Mouse (Mus musculus) heart, embryonic 13.5 days (tissue): Measurements from ENCODE around the gene Adcyap1r1. TPM values are rescaled to one million over a fixed set of nuclear protein-coding genes. Genes with fewer than 3 reads are reported as not detected.

Experiments
- ATAC-seq: fragments of 200-750 bp; cut with Nextera tagmentation; 2 replicates; pipeline ENCODE4 v1.8.0; 2017; ENCODE audit warnings: moderate TSS enrichment; ENCODE audit not compliant: insufficient number of reproducible peaks, low FRiP score, low TSS enrichment; ENCODE audit errors: extremely low read depth
- H3K27ac ChIP-seq: fragments of 300-500 bp; sonication (generic); replicated peaks from 2 replicates; pipeline ENCODE4 v1.5.1; 2015; ENCODE audit warnings: moderate library complexity, mild to moderate bottlenecking, inconsistent platforms
- H3K27me3 ChIP-seq: fragments of 300-500 bp; sonication (generic); replicated peaks from 2 replicates; pipeline ENCODE4 v1.6.1; 2015; ENCODE audit warnings: mild to moderate bottlenecking, inconsistent platforms
- H3K36me3 ChIP-seq: fragments of 300-500 bp; sonication (generic); 2 replicates; pipeline ENCODE4 v1.6.1; 2015; ENCODE audit warnings: mild to moderate bottlenecking, inconsistent platforms
- H3K4me1 ChIP-seq: fragments of 300-500 bp; sonication (generic); 2 replicates; pipeline ENCODE4 v1.6.1; 2015; ENCODE audit warnings: inconsistent platforms
- H3K4me2 ChIP-seq: fragments of 300-500 bp; sonication (generic); 2 replicates; pipeline ENCODE4 v1.6.1; 2015; ENCODE audit warnings: inconsistent platforms, mild to moderate bottlenecking, moderate library complexity
- H3K4me3 ChIP-seq: fragments of 300-500 bp; sonication (generic); 2 replicates; pipeline ENCODE4 v1.5.1; 2015; ENCODE audit warnings: moderate library complexity, mild to moderate bottlenecking, inconsistent platforms
- H3K9ac ChIP-seq: fragments of 300-500 bp; sonication (generic); 2 replicates; pipeline ENCODE4 v1.6.1; 2015; ENCODE audit warnings: inconsistent platforms, mild to moderate bottlenecking, moderate library complexity
- H3K9me3 ChIP-seq: fragments of 300-500 bp; sonication (generic); 2 replicates; pipeline ENCODE4 v1.6.1; 2016; ENCODE audit warnings: inconsistent platforms
- WGBS: fragments of 180-500 bp; shearing (Covaris S2); methylation state at CpG from one replicate; pipeline ENCODE4 v1.1.7; 2015; ENCODE audit warnings: mixed read lengths; 5-methylcytosine and 5-hydroxymethylcytosine counted together
- polyA plus RNA-seq: library from polyadenylated mRNA; unstranded; fragments of >200 nt; fragmentation: Nextera tagmentation; extraction: Ambion mirVana; gene quantifications from 2 replicates; pipeline ENCODE4 v1.2.1, GENCODE M21; 2015

The Adcyap1r1 gene
- polyA plus RNA-seq, 1 experiment from 2014 or later, result 3.6 TPM

DNA sequence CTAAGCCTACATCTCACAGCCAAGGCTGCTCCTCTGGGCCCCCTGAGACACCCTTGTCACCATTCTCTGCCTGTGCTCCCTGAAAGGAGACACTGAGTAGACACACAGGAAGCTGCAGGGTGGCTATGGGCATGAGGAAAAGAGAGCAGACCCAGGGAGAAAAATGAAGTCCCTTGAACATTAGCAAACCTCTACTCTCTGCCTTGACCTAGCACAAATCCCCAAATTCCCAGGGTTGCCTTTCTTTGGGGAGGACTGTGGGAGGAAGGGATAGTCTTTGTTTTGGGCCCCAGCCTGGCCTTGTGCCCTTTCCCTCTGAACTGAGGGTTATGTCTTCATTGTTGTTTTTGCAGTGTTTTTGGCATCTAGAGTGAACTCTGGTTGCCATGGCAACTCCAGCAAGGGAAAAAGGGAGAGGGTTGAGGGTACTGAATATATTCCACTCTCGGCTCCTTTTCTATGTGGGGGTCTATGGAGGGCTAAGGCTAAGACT is 30.9 kb upstream of the Adcyap1r1 start:
- H3K4me1 ChIP-seq, result no peaks in the 10 kb centered on the region
- ATAC-seq, result no peak
- no peaks in the 10 kb centered on the region for H3K36me3 ChIP-seq

DNA sequence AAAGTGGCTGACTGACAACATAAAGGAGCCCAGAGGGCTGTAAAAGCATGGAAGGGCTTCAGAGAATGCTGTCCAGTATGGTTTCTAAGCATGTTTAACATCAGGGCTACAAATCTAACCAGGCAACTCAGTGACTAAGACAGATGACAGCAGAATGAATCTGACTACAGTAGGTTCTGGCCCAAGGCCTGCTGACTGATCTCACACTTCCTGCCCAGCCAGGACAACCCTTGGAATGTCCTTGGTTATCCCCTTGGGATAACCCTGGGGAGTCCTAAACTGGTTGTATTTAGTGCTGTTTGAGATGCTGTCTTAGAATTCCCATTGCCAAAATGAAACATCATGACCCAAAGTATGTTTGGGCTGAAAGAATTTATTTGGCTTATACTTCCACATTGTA is 19.7 kb upstream of the Adcyap1r1 start:
- Histone ChIP-seq H3K36me3 (no peaks in the 10 kb centered on the region), H3K4me3 (no peak overlapping the region), H3K9me3 (no peaks in the 10 kb centered on the region), H3K27me3 (peaks cover 11% of the 10 kb centered on the region; the same call in 1 of the 2 replicates), H3K4me2 (no peak overlapping the region), H3K27ac (no peak overlapping the region), H3K4me1 (peaks cover 8% of the 10 kb centered on the region), H3K9ac (no peak overlapping the region)
- no peak for ATAC-seq

More for the DNA sequence above, 30.9 kb upstream of the Adcyap1r1 start:
- Histone ChIP-seq H3K9me3 (no peaks in the 10 kb centered on the region), H3K9ac (no peak overlapping the region), H3K27me3 (peaks cover 24% of the 10 kb centered on the region), H3K27ac (no peak overlapping the region), H3K4me3 (no peak overlapping the region), H3K4me2 (no peak overlapping the region)
- 59% methylated on average over 1 of the region's 1 CpGs for WGBS

DNA sequence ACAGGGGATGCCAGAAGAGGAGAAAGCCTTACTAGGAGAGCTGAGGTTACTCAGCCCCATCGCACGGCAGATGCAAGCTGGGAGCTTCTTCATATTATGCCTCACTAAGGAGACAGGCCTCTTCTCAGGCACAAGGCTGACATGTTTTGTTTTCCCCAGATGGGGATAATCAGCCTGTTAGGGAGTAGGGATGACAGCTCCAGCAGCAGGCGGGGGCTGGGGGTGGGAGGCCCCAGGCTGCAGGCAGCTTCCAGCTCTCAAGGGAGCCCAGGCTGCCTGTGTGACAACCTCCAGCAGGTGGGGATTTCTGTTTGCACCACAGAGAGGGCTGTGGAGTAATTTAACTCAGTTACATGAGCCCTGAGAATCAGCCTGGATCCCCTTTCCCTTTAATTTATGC is 17.4 kb upstream of the Adcyap1r1 start:
- Histone ChIP-seq H3K27me3 (peaks cover 22% of the 10 kb centered on the region; the same call in 1 of the 2 replicates), H3K9ac (no peak overlapping the region), H3K4me1 (peaks cover 8% of the 10 kb centered on the region), H3K36me3 (no peaks in the 10 kb centered on the region), H3K4me2 (no peak overlapping the region), H3K4me3 (no peak overlapping the region), H3K9me3 (no peaks in the 10 kb centered on the region), H3K27ac (no peak overlapping the region; the same call in 1 of the 2 replicates)
- 21% methylated on average over 3 of the region's 3 CpGs for WGBS
- no peak for ATAC-seq

DNA sequence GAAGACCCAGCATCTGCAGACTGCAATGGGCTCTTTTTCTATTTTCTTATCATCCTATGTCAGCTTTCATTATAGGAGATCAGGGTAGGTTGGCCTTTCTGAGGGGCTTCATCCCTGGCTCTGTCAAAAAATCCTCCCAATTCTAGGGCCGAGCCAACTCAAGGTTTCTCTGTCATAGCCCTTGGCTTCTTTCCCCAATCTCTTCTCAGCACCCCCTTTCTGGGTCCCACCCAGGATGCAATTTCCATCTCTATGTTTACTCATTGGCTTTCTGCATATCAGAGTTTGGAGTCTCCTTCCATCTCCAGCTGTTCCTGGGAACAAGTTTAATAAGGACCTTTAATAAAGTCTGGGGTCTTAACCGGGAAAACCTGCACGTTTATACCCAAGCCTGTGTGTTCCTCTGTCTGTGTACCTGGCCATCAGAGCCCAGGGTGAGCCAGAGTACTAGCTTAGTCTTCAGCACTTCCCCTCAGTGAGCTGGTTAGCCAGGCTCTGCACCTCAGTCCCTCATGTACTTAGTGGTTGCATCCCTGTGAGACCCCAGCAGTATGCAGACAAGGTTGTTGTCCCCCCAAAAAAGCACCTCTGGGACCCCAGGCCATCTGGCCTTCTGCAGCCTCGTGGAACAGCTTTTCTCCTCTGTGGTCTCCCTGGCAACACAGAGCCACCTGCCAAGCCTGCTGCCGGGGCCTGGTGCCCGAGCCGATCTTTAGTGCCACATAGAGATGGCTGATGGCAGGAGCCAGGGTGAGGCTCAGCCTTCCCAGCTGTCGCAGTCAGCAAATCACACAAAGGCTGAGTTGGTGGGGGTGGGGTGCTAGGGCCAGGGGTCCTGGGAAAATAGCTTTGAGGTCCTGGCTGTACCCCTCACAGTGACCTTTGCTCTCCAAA is 16.3 kb upstream of the Adcyap1r1 start:
- peaks cover 32% of the 10 kb centered on the region; the same call in 1 of the 2 replicates for H3K27me3 ChIP-seq
- no peak overlapping the region for H3K27ac ChIP-seq
- H3K9me3 ChIP-seq, result no peaks in the 10 kb centered on the region
- no peaks in the 10 kb centered on the region for H3K36me3 ChIP-seq
- no peak overlapping the region for H3K9ac ChIP-seq
- no peak overlapping the region for H3K4me2 ChIP-seq
- H3K4me3 ChIP-seq, result no peak overlapping the region
- 61% methylated on average over 8 of the region's 8 CpGs for WGBS
- no peak for ATAC-seq
- peaks cover 8% of the 10 kb centered on the region for H3K4me1 ChIP-seq

DNA sequence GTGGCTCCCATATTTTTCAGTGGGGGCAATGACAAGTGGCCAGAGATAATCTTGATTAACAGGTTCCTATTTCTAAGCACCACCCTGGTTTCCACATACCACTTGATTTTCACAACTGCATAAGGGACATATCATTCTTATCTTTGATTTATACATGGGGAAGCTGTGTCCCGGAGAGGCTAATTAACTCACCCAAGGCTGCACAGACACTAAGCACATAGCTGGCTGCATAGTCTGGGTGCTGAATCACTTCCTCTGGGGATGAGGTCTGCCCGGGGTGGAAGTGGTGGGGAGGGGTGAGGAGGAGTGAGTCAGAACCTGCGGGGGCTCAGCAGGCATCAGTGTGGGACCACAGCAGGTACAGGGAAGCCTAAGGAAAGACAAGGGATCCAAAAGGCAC is 13.9 kb upstream of the Adcyap1r1 start:
- Histone ChIP-seq H3K9ac (no peak overlapping the region), H3K4me1 (peaks cover 8% of the 10 kb centered on the region), H3K4me2 (no peak overlapping the region), H3K36me3 (no peaks in the 10 kb centered on the region), H3K27me3 (peaks cover 47% of the 10 kb centered on the region; the same call in 1 of the 2 replicates), H3K27ac (no peak overlapping the region), H3K4me3 (no peak overlapping the region), H3K9me3 (no peaks in the 10 kb centered on the region)
- no peak for ATAC-seq
- WGBS, result 17% methylated on average over 3 of the region's 3 CpGs

DNA sequence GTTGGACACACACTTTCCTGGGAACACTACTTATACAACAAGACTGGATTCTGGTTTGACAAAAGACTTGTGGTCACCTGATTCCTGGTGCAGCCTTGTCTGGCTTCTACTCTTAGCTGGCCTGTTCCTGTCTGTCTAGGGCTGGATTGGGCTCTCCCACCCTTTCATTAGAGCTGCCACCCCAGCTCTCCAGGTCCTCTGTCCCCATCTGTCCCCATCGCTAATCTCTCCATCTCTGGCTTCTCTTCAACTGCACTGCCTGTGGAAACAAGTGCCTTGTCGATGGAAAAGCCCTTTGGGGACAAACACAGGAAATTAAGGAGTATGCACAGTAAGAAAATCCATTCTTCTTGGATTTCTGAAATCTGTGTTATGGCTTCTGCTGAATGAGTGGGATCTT is 12.9 kb upstream of the Adcyap1r1 start:
- no peak overlapping the region for H3K27ac ChIP-seq
- peaks cover 8% of the 10 kb centered on the region for H3K4me1 ChIP-seq
- H3K9ac ChIP-seq, result no peak overlapping the region
- H3K27me3 ChIP-seq, result peaks cover 55% of the 10 kb centered on the region; the same call in 1 of the 2 replicates
- WGBS, result 65% methylated on average over 2 of the region's 2 CpGs
- H3K9me3 ChIP-seq, result no peaks in the 10 kb centered on the region
- no peaks in the 10 kb centered on the region for H3K36me3 ChIP-seq
- no peak overlapping the region for H3K4me3 ChIP-seq
- H3K4me2 ChIP-seq, result no peak overlapping the region
- no peak for ATAC-seq

DNA sequence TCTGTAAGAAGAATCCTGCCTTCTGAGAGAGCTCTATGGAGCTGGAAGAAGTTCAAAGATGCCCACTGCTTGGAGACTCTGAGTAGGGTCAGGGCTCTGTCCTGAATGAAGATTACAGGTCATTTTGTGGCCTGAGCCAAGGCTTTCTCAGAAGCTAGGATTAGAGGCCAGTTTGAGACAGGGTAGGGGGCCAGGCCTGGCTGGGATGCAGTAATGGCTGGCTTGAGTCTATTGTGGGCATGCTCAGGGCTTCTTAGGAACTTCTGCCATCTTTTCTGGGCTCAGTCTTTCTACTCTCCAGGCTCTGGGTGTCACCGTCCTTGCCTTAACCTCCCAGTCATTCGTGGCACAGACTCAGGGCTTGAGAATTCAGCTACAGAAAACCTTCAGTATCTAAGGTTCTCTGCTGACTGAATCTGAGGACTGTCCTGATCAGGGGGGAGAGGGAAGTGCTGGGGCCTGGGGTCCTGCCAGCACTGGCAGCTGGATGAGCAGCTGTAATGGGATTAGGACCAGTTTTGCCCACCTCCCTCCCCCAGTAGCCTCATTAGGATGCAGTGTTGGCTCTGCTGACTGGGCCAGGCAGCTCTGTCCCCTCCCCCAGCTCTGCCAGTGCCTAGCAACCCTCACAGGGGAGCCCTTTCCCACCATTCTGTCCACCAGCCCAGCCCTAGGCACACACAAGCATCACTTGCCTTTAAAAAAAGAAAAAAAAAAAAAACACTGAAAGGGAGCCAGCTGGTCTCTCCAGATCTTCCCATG is 7.7 kb upstream of the Adcyap1r1 start:
- Histone ChIP-seq H3K9me3 (no peaks in the 10 kb centered on the region), H3K36me3 (no peaks in the 10 kb centered on the region), H3K4me1 (no peaks in the 10 kb centered on the region), H3K4me3 (no peak overlapping the region), H3K27ac (no peak overlapping the region), H3K9ac (no peak overlapping the region), H3K27me3 (peaks cover 74% of the 10 kb centered on the region), H3K4me2 (no peak overlapping the region)
- no peak for ATAC-seq
- WGBS, result 15% methylated on average over 2 of the region's 2 CpGs

DNA sequence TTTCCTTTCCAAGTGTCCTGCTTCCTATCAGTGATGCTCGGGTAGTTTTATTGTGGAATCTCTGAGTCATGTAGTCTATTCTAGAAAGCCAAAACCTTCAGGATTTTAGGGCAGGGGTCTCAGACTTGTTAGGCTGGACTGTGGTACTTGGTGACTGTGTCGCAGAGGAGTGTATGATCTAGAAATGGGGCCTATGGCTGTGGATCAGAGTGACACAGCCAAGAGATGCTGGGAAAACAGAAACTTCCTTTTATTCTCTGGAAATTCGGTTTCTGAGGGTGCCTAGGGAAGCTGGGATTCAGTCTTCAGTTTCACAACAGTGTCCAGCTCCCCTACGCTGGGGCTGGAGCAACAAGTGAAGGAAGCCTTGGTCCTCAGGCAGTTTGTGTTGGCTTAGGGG is 7.1 kb upstream of the Adcyap1r1 start:
- peaks cover 74% of the 10 kb centered on the region for H3K27me3 ChIP-seq
- no peaks in the 10 kb centered on the region for H3K9me3 ChIP-seq
- H3K9ac ChIP-seq, result no peak overlapping the region
- H3K4me3 ChIP-seq, result no peak overlapping the region
- no peak overlapping the region for H3K4me2 ChIP-seq
- no peaks in the 10 kb centered on the region for H3K4me1 ChIP-seq
- no peak overlapping the region for H3K27ac ChIP-seq
- no peak for ATAC-seq
- WGBS, result 46% methylated on average over 4 of the region's 4 CpGs
- no peaks in the 10 kb centered on the region for H3K36me3 ChIP-seq

DNA sequence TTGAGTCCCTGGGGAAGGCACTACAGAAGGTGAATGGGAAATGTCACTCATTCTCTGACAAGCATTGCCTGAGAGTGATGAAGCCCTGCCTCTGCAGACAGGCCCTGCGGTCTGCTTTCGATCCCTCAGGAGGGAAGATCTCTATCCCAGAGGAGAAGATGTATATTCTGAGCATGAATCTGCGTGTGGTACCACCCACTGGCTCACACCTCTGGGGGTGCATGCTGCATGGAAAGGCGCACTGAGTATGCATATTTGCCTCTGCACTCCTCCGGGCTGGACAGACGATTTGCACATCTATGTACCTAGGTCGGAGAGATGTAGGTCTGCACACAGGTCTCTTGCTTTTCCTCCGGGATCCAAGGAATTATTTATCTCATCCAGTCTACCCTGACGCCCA is 3.6 kb upstream of the Adcyap1r1 start:
- Histone ChIP-seq H3K9me3 (no peaks in the 10 kb centered on the region), H3K9ac (no peak overlapping the region), H3K4me2 (no peak overlapping the region), H3K4me3 (no peak overlapping the region), H3K4me1 (peaks cover 18% of the 10 kb centered on the region), H3K36me3 (no peaks in the 10 kb centered on the region), H3K27ac (no peak overlapping the region), H3K27me3 (peaks cover 86% of the 10 kb centered on the region)
- ATAC-seq, result no peak
- 49% methylated on average over 9 of the region's 9 CpGs for WGBS

DNA sequence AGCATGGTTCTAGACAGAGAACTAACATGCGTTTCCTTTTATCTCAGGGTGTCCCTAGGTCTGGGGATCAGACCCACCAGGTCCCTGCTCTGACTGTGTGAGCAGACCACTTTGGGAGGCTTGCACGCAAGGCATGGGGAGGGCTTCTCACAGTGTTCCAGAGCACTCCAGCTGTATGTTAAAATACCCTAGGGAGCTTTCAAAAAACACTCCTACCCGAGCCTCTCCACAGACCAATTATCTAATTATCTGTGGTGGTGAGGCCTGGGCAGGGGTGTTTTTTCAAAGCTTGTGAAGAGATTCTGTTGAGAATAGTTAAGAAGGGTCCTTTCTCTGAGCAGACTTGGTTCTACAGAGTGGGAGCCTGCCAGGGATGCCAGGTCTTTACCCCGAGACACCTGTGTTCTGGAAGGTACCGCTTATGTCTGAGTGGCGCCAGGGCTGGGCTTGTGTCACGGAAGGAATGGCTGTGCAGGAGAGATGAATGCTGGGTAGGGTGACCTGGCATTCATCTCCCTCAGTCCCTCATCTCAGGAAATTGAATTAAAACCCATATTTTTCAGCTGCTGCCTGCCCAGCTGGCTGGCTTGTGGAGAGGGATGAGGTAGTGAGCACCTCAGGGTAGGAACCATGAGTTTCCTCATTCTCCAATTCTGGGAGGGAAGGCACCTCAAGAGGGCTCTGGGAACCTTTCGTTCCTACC is 2.7 kb upstream of the Adcyap1r1 start:
- 55% methylated on average over 8 of the region's 8 CpGs for WGBS
- H3K36me3 ChIP-seq, result no peaks in the 10 kb centered on the region
- ATAC-seq, result no peak
- peaks cover 25% of the 10 kb centered on the region for H3K4me1 ChIP-seq
- no peaks in the 10 kb centered on the region for H3K9me3 ChIP-seq
- H3K27ac ChIP-seq, result no peak overlapping the region
- no peak overlapping the region for H3K9ac ChIP-seq
- no peak overlapping the region for H3K4me2 ChIP-seq
- H3K27me3 ChIP-seq, result peaks cover 86% of the 10 kb centered on the region
- H3K4me3 ChIP-seq, result no peak overlapping the region

DNA sequence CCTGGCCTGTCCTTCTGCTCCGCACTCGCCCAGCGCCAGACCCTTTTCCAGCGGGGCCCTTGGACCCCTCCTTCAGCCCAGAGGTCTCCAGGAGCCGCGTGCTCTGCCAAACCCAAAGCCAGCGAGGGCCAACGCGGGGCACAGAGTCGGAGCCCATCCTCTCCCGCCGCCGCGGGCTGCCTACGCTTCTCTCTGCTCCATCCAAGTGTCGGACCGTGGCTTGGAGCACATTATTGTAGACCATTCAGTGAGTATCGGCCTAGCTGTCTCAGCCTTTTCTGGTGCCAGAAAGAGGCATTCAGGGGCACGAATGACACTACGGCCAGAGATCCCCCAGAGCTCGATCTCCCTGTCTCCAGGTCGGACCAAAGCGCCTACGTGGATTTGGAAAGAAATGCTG is 603 bp downstream of the Adcyap1r1 start:
- Histone ChIP-seq H3K4me1 (peaks cover 25% of the 10 kb centered on the region), H3K27ac (no peak overlapping the region), H3K9ac (peak overlapping the region; percentile 73), H3K4me2 (peak overlapping the region; percentile 90), H3K9me3 (no peaks in the 10 kb centered on the region), H3K4me3 (peak overlapping the region; percentile 62), H3K27me3 (peaks cover 99% of the 10 kb centered on the region), H3K36me3 (no peaks in the 10 kb centered on the region)
- ATAC-seq, result no peak
- under 1% methylated on average over 24 of the region's 24 CpGs for WGBS
